Mouse (Mus musculus): ENCODE results near the gene Ypel4.

DNA sequence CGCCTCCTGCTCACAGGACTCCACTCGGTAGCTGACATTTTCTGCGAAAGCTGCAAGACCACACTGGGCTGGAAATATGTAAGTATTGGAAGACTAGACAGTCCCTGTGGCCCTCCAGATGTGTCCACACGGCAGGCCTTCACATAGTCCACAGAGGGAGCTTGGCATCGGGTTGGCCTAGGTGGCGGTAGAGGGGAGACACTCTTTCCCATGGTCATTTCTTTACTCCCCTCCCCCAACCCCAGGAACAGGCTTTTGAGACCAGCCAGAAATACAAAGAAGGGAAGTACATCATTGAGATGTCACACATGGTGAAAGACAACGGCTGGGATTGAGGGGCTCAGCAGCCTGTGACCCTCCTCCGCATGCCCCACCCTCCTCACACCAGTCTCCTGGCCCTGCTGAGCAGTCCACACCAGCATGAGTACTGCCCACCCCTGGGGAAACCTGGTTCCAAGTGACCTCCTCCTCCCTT, 3.6 kb downstream of the Ypel4 start:
- TF ChIP-seq CTCF (IDR thresholded peaks at IDR 0.05; ENCODE audit: extremely low read depth, insufficient read depth, insufficient read length, insufficient replicate concordance): no peak
- TF ChIP-seq POLR2A (IDR thresholded peaks at IDR 0.05; ENCODE audit: low read depth, low read length): no peak

Data from spleen, adult 2 months (tissue).